Mouse (Mus musculus) heart, embryonic 11.5 days (tissue): ENCODE results near the gene Gca. TPM values are rescaled to one million over a fixed set of nuclear protein-coding genes. Genes with fewer than 3 reads are reported as not detected.

Experiments used
- ATAC-seq: fragments of 200-750 bp; cut with Nextera tagmentation; replicated peaks from 2 replicates; pipeline ENCODE4 v1.8.0; 2017; ENCODE audit warnings: moderate library complexity; ENCODE audit not compliant: insufficient number of reproducible peaks, low FRiP score, low TSS enrichment
- H3K27ac ChIP-seq: fragments of 300-500 bp; sonication (generic); 2 replicates; pipeline ENCODE4 v1.5.1; 2014; ENCODE audit warnings: mild to moderate bottlenecking, low read depth, low read length
- H3K27me3 ChIP-seq: fragments of 300-500 bp; sonication (generic); 2 replicates; pipeline ENCODE4 v1.6.1; 2014; ENCODE audit warnings: mild to moderate bottlenecking, low read length, mixed read lengths; ENCODE audit not compliant: control insufficient read depth, insufficient read depth
- H3K36me3 ChIP-seq: fragments of 300-500 bp; sonication (generic); 2 replicates; pipeline ENCODE4 v1.6.1; 2014; ENCODE audit warnings: mild to moderate bottlenecking, low read length, moderate library complexity, mixed read lengths; ENCODE audit not compliant: control insufficient read depth, insufficient read depth
- H3K4me1 ChIP-seq: fragments of 300-500 bp; sonication (generic); 2 replicates; pipeline ENCODE4 v1.6.1; 2014; ENCODE audit warnings: low read length; ENCODE audit not compliant: control insufficient read depth, insufficient read depth
- H3K4me2 ChIP-seq: fragments of 300-500 bp; sonication (generic); 2 replicates; pipeline ENCODE4 v1.6.1; 2014; ENCODE audit warnings: mild to moderate bottlenecking, moderate library complexity
- H3K4me3 ChIP-seq: fragments of 300-500 bp; sonication (generic); 2 replicates; pipeline ENCODE4 v1.5.1; 2014; ENCODE audit warnings: low read depth, low read length
- H3K9ac ChIP-seq: fragments of 300-500 bp; sonication (generic); 2 replicates; pipeline ENCODE4 v1.6.1; 2014; ENCODE audit warnings: mild to moderate bottlenecking, low read depth, low read length, moderate library complexity
- H3K9me3 ChIP-seq: fragments of 300-500 bp; sonication (generic); replicated peaks from 2 replicates; pipeline ENCODE4 v1.6.1; 2016; ENCODE audit warnings: low read length; ENCODE audit not compliant: control insufficient read depth
- whole genome bisulfite sequencing: fragments of 180-500 bp; shearing (Covaris S2); extraction: QIAGEN DNeasy Blood & Tissue Kit; methylation state at CpG from one replicate; pipeline ENCODE4 v1.1.7; 2014; ENCODE audit not compliant: insufficient replicate concordance; 5-methylcytosine and 5-hydroxymethylcytosine counted together
- polyA plus RNA-seq: library from polyadenylated mRNA; unstranded; fragments of >200 nt; fragmentation: Nextera tagmentation; extraction: Ambion mirVana; gene quantifications from 2 replicates; pipeline ENCODE4 v1.2.1, GENCODE M21; 2014

Gca gene
- polyA plus RNA-seq, 1 experiment from 2014 or later = 13.5 TPM

DNA sequence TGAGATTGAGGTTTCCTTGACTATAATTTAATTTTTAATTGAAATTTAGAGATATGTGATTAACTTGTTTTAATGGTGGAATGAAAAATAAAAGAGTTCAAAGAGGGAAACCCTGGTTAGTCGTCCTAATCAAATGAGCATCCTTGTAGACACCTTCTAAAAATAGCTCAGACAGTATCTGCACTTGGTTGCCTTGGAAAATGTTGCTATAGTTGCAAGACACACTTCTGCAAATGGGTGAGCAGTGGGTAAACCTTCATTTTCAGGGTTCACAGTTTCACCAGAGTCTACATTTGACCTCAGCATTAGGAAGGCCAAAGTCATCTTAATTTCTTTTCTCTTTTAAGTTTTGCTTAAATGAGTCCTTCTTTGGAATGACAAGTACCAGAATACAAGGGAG is 54.3 kb downstream of the Gca start:
- Histone ChIP-seq H3K9ac (no peak overlapping the region), H3K36me3 (no peaks in the 10 kb centered on the region), H3K27me3 (no peaks in the 10 kb centered on the region), H3K9me3 (no peaks in the 10 kb centered on the region), H3K4me2 (no peak overlapping the region), H3K4me3 (no peak overlapping the region), H3K27ac (no peak overlapping the region), H3K4me1 (no peaks in the 10 kb centered on the region)
- WGBS = 16% methylated on average over 1 of the region's 1 CpGs
- no peak for ATAC-seq

DNA sequence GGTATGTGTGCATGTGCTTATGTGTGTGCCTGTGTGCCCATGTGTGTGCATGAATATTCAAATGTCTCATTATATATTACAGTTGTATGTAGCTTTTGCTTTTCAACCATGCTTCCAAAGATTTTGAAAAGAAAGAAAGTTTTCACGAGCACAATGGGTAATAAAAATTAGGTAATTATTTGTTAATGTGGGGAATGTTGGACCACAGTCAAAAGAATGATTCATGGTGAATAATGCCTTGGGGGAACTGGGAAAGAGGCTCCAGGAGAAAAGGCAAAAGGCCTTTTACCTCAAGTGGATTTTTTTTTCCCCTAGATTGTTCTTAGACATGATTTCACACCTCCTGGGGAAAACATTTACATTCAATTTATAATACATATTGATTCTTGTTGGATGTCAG is 61.9 kb downstream of the Gca start:
- no peaks in the 10 kb centered on the region for H3K4me1 ChIP-seq
- H3K27me3 ChIP-seq = no peaks in the 10 kb centered on the region
- no peak for ATAC-seq
- no peaks in the 10 kb centered on the region for H3K9me3 ChIP-seq
- WGBS = 49% methylated on average over 1 of the region's 1 CpGs
- no peak overlapping the region for H3K9ac ChIP-seq
- no peaks in the 10 kb centered on the region for H3K36me3 ChIP-seq
- H3K4me3 ChIP-seq = no peak overlapping the region
- H3K27ac ChIP-seq = no peak overlapping the region
- no peak overlapping the region for H3K4me2 ChIP-seq

DNA sequence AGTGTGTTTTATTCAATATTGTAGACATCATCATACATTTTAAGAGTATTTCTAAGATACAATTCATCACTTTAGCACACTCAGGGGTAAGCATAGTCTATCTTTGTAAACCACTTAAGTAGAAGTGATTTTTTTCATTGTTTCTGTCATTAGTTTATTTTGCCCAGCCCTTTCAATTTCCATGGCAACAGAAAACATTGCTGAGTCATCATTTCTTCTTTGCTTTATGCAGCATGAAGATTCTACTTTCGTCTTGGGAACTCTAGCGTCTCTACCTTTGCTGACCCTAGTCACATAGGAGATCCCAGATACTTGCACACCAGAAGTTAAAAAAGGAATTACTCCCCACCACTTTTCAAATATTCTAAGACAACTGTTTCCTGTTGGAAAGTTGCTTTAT is 63.6 kb downstream of the Gca start:
- no peak overlapping the region for H3K4me3 ChIP-seq
- no peaks in the 10 kb centered on the region for H3K4me1 ChIP-seq
- H3K27me3 ChIP-seq = no peaks in the 10 kb centered on the region
- WGBS = 83% methylated on average over 2 of the region's 2 CpGs
- no peaks in the 10 kb centered on the region for H3K9me3 ChIP-seq
- ATAC-seq = no peak
- no peaks in the 10 kb centered on the region for H3K36me3 ChIP-seq
- no peak overlapping the region for H3K27ac ChIP-seq
- no peak overlapping the region for H3K4me2 ChIP-seq
- H3K9ac ChIP-seq = no peak overlapping the region

DNA sequence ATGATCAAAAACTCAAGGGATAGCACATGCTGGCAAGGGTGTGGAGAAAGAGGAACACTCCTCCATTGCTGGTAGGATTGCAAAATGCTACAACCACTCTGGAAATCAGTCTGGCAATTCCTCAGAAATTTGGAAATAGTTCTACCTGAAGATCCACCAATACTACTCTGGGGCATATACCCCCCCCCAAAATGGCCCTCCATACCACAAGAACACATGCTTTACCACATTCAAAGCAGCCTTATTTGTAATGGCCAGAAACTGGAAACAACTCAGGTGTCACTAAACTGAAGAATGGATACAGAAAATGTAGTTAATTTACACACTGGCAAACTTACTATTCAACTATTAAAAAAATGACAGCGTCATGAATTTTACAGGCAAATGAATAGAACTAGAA is 66.6 kb downstream of the Gca start:
- Histone ChIP-seq H3K4me2 (no peak overlapping the region), H3K9me3 (no peaks in the 10 kb centered on the region), H3K27ac (no peak overlapping the region), H3K36me3 (no peaks in the 10 kb centered on the region), H3K4me3 (no peak overlapping the region), H3K27me3 (no peaks in the 10 kb centered on the region), H3K9ac (no peak overlapping the region), H3K4me1 (no peaks in the 10 kb centered on the region)
- no peak for ATAC-seq
- WGBS = 74% methylated on average over 1 of the region's 1 CpGs

DNA sequence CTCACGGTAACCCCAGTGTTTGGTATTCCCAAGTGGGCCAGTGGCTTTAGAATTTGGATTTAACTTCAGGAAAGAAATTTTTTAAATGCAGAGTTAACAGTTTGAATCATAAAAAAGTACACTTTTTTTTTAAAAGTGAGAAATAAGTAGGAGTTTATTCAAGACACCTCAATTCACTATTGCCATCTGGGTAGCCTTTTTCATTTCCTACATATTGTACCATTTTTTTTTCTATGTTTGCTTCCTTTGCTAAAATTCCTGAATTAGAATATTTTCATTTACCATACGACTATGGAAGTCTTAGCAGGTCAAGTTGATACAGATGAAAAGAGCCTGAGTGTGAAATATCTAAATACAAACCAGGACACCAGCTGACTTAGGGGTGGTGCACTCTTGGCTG is 79.0 kb downstream of the Gca start:
- no peak overlapping the region for H3K4me2 ChIP-seq
- no peaks in the 10 kb centered on the region for H3K9me3 ChIP-seq
- 73% methylated on average over 2 of the region's 2 CpGs for WGBS
- no peak for ATAC-seq
- H3K27ac ChIP-seq = no peak overlapping the region
- H3K4me1 ChIP-seq = no peaks in the 10 kb centered on the region
- H3K9ac ChIP-seq = no peak overlapping the region
- no peaks in the 10 kb centered on the region for H3K27me3 ChIP-seq
- H3K4me3 ChIP-seq = no peak overlapping the region
- H3K36me3 ChIP-seq = no peaks in the 10 kb centered on the region

Other genes starting within 250 kb of the Gca start
- 0.20 and 1.1 TPM in 2 replicates for gene Gcg, start 180.6 kb upstream of the Gca start, polyA plus RNA-seq
- 0.56 and 1.3 TPM in 2 replicates for gene Fap, start 90.2 kb upstream of the Gca start, polyA plus RNA-seq
- 0.46 and 0.80 TPM in 2 replicates for gene Ifih1, start 18.0 kb upstream of the Gca start, polyA plus RNA-seq